21 mouse cellular contexts compared by ENCODE assay signal in the genomic region with DNA sequence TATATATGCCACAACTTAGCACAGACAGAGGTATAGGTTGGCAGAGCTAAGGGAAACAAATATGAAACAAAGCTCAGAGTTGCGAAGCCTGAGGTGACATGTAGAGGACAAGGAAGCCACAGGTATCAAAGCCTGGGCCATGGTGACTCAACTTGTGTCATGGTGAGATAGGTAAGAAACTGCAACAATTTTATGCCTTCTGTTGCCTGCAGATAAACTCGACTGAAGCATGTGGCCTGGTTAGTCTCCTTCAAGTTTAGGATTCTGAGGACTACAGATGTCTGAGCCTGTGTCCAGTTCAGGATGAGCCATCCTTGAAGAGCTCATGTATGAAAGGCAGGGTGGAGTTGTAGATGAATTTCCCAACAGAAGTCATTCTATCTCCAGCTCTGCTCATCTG. TPM values are rescaled to one million over a fixed set of nuclear protein-coding genes. Genes with fewer than 3 reads are reported as not detected.
"Had no signal": no experiment of that assay in that cellular context is flagged by ENCODE, and none has a peak within 500 bp of the region (broad histone marks: within the 10 kb centered on the region; RNA-seq: fewer than 3 reads in every experiment).

No protein-coding gene starts in this region.

- H3K4me2 ChIP-seq: neural tube, embryonic 12.5 days; neural tube, embryonic 13.5 days; neural tube, embryonic 15.5 days; stomach, embryonic 15.5 days had no signal

- DNase-seq: retina, postnatal 1 day; right cerebral cortex, adult 18-20 months; right cerebral cortex, postnatal 14 days; right cerebral cortex, postnatal 25 days; right cerebral cortex, postnatal 4 days; spleen, adult 18-20 months; thymus, adult 18-20 months; thymus, adult 2 months; thymus, postnatal 14 days; thymus, postnatal 25 days; thymus, postnatal 36 days; thymus, postnatal 4 days had no signal

- H3K9ac ChIP-seq: neural tube, embryonic 12.5 days; neural tube, embryonic 13.5 days; neural tube, embryonic 15.5 days; stomach, embryonic 15.5 days had no signal

- H3K36me3 ChIP-seq: neural tube, embryonic 12.5 days; neural tube, embryonic 13.5 days; neural tube, embryonic 15.5 days; stomach, embryonic 15.5 days had no signal

- H3K4me3 ChIP-seq: neural tube, embryonic 12.5 days; neural tube, embryonic 13.5 days; neural tube, embryonic 15.5 days; stomach, embryonic 15.5 days had no signal

- H3K27ac ChIP-seq: neural tube, embryonic 12.5 days; neural tube, embryonic 13.5 days; neural tube, embryonic 15.5 days; stomach, embryonic 15.5 days; stomach, postnatal 0 days had no signal

- H3K27me3 ChIP-seq: neural tube, embryonic 12.5 days; neural tube, embryonic 13.5 days; neural tube, embryonic 15.5 days; stomach, embryonic 15.5 days had no signal

- H3K9me3 ChIP-seq: neural tube, embryonic 12.5 days; neural tube, embryonic 13.5 days; neural tube, embryonic 15.5 days; stomach, embryonic 15.5 days had no signal

- H3K4me1 ChIP-seq: neural tube, embryonic 12.5 days; neural tube, embryonic 13.5 days; neural tube, embryonic 15.5 days; stomach, embryonic 15.5 days had no signal

RNA-seq across cellular contexts. Expression of gene Pilrb2, which starts 3.4 kb away (rescaled TPM):
- polyA plus RNA-seq: neural tube, embryonic 12.5 days; neural tube, embryonic 14.5 days; neural tube, embryonic 15.5 days; testis, adult 2 months had no signal

RNA-seq across cellular contexts. Expression of gene Pilrb1, which starts 17.1 kb away (rescaled TPM):
- polyA plus RNA-seq: neural tube, embryonic 12.5 days; neural tube, embryonic 13.5 days; neural tube, embryonic 14.5 days; neural tube, embryonic 15.5 days; testis, adult 2 months had no signal

RNA-seq across cellular contexts. Expression of gene Pilra, which starts 39.0 kb away (rescaled TPM):
- polyA plus RNA-seq: neural tube, embryonic 14.5 days had no signal

RNA-seq across cellular contexts. Expression of gene Cyp3a13, which starts 46.4 kb away (rescaled TPM):
- total RNA-seq: neutrophil, adult 5-6 weeks had no signal
- polyA plus RNA-seq: neural tube, embryonic 12.5 days; neural tube, embryonic 13.5 days; neural tube, embryonic 14.5 days; neural tube, embryonic 15.5 days; spleen, adult 2 months; testis, adult 2 months had no signal
